Mouse (Mus musculus) E14TG2a.4 (cell line): ENCODE results near the gene Rragd.
A peak's percentile ranks its signal among the peaks of the same experiment; 100 is the strongest.

ENCODE experiments used
- H3K27me3 ChIP-seq: 2 replicates; pipeline ENCODE4 v1.6.1; 2014; ENCODE audit warnings: low read length, control low read depth; ENCODE audit not compliant: insufficient read depth
- H3K36me3 ChIP-seq: 2 replicates; pipeline ENCODE4 v1.6.1; 2014; ENCODE audit warnings: low read length, control low read depth; ENCODE audit not compliant: insufficient read depth
- H3K4me1 ChIP-seq: replicated peaks from 2 replicates; pipeline ENCODE4 v1.6.1; 2014; ENCODE audit warnings: low read depth, low read length, control low read depth
- H3K4me3 ChIP-seq: replicated peaks from 2 replicates; pipeline ENCODE4 v1.5.1; 2014; ENCODE audit warnings: mild to moderate bottlenecking, low read length
- H3K9me3 ChIP-seq: 2 replicates; pipeline ENCODE4 v1.6.1; 2014; ENCODE audit warnings: low read length, control low read depth
- CTCF ChIP-seq: conservative IDR thresholded peaks from 2 replicates; pipeline ENCODE4 v1.5.1; 2014; ENCODE audit warnings: low read length
- NANOG ChIP-seq: IDR thresholded peaks from 2 replicates; pipeline ENCODE4 v1.6.1; 2014; ENCODE audit warnings: borderline replicate concordance, low read length, mixed read lengths
- POU5F1 ChIP-seq: IDR thresholded peaks from 2 replicates; pipeline ENCODE4 v1.6.1; 2014; ENCODE audit warnings: low read length, borderline replicate concordance

Gene Rragd

GRCm38 (mm10) chr4:32982041-32982715, 659 bp upstream of the Rragd start:
- TF ChIP-seq CTCF (no peak), NANOG (no peak), POU5F1 (no peak)
- Histone ChIP-seq H3K27me3 (peaks cover 14% of the 10 kb centered on the region), H3K9me3 (no peaks in the 10 kb centered on the region), H3K4me1 (peaks cover 69% of the 10 kb centered on the region), H3K4me3 (peak overlapping the region; percentile 89), H3K36me3 (no peaks in the 10 kb centered on the region)

GRCm38 (mm10) chr4:32983176-32984155, 629 bp downstream of the Rragd start:
- Histone ChIP-seq H3K36me3 (no peaks in the 10 kb centered on the region), H3K4me3 (peak overlapping the region; percentile 89), H3K27me3 (peaks cover 14% of the 10 kb centered on the region), H3K9me3 (no peaks in the 10 kb centered on the region), H3K4me1 (peaks cover 77% of the 10 kb centered on the region)
- no peak for TF ChIP-seq CTCF
- TF ChIP-seq POU5F1, result no peak
- no peak for TF ChIP-seq NANOG

GRCm38 (mm10) chr4:32984242-32984641, 1.4 kb downstream of the Rragd start:
- peaks cover 14% of the 10 kb centered on the region for H3K27me3 ChIP-seq
- no peaks in the 10 kb centered on the region for H3K9me3 ChIP-seq
- H3K4me3 ChIP-seq, result peak overlapping the region; percentile 89
- no peaks in the 10 kb centered on the region for H3K36me3 ChIP-seq
- TF ChIP-seq NANOG (no peak), POU5F1 (no peak), CTCF (no peak)
- peaks cover 75% of the 10 kb centered on the region for H3K4me1 ChIP-seq

DNA sequence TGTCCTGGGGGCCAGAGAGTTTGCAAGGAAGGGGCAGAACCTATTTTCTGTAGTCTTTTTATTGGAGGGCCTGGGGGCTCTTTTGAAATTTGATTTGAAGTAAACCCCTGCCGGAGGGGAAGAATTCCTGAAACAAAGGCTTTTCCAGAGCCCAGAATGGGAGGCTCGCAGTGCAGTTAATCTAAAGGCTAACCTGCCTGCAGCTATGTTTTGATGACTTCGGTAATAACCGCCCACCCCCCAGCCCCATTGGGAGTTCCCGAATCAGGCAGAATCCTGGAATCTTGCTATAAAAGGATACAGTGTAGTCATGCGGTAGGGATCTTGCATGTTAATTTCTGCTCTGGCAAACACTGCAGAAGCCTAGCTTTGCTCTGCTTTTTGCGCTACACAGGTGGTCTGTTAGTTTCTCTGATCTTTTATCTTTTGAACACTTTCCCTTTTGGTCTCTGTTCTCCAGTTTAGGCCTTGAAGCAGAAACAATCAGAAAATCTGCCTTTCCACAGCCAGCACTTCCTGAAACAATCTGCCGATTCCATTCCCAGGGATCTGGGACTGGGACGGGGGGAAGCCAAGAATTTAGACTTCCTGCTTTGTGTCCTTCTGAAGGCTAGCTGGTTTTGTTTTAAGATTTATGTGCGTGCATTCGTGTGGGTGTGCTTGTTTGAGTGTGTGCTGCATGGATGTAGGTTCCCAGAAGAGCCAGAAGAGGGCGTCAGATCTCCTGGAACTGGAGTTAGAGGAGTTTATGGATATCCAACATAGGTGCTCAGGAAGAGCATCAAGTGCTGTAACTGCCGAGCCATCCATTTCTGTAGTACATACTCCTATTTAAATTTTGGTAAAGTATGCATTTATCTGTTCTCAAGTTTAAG, 2.2 kb downstream of the Rragd start:
- peak overlapping the region; percentile 89 for H3K4me3 ChIP-seq
- peaks cover 14% of the 10 kb centered on the region for H3K27me3 ChIP-seq
- TF ChIP-seq POU5F1, result no peak
- TF ChIP-seq NANOG, result peak; percentile 75; the same call in 1 of the 2 replicates
- peak; percentile 67 for TF ChIP-seq CTCF

GRCm38 (mm10) chr4:32985684-32986083, 2.8 kb downstream of the Rragd start:
- Histone ChIP-seq H3K4me1 (peaks cover 63% of the 10 kb centered on the region), H3K4me3 (peak overlapping the region; percentile 89), H3K27me3 (peaks cover 14% of the 10 kb centered on the region), H3K36me3 (no peaks in the 10 kb centered on the region), H3K9me3 (no peaks in the 10 kb centered on the region)
- no peak for TF ChIP-seq NANOG
- TF ChIP-seq CTCF, result no peak
- TF ChIP-seq POU5F1, result no peak

More for the DNA sequence above, 2.2 kb downstream of the Rragd start:
- H3K4me1 ChIP-seq, result peaks cover 67% of the 10 kb centered on the region
- H3K9me3 ChIP-seq, result no peaks in the 10 kb centered on the region
- H3K36me3 ChIP-seq, result no peaks in the 10 kb centered on the region

GRCm38 (mm10) chr4:32987006-32987405, 4.2 kb downstream of the Rragd start:
- TF ChIP-seq CTCF, result no peak
- no peak for TF ChIP-seq POU5F1
- TF ChIP-seq NANOG, result no peak
- H3K27me3 ChIP-seq, result peaks cover 9% of the 10 kb centered on the region
- peak overlapping the region; percentile 17; the same call in 1 of the 2 replicates for H3K4me3 ChIP-seq
- peaks cover 56% of the 10 kb centered on the region for H3K4me1 ChIP-seq
- no peaks in the 10 kb centered on the region for H3K36me3 ChIP-seq
- no peaks in the 10 kb centered on the region for H3K9me3 ChIP-seq

- Histone ChIP-seq H3K36me3 (no peaks in the 10 kb centered on the region), H3K27me3 (peaks cover 2% of the 10 kb centered on the region; the same call in 1 of the 2 replicates), H3K4me3 (no peak overlapping the region), H3K9me3 (no peaks in the 10 kb centered on the region), H3K4me1 (peaks cover 65% of the 10 kb centered on the region)
- TF ChIP-seq CTCF (no peak), POU5F1 (no peak), NANOG (no peak)
Observed at GRCm38 (mm10) chr4:32989346-32989745, 6.5 kb downstream of the Rragd start.

GRCm38 (mm10) chr4:32994168-32994567, 11.3 kb downstream of the Rragd start:
- H3K27me3 ChIP-seq, result no peaks in the 10 kb centered on the region
- H3K4me3 ChIP-seq, result no peak overlapping the region
- peaks cover 6% of the 10 kb centered on the region; the same call in 1 of the 2 replicates for H3K36me3 ChIP-seq
- TF ChIP-seq POU5F1 (no peak), NANOG (no peak), CTCF (peak; percentile 51)
- H3K4me1 ChIP-seq, result peaks cover 62% of the 10 kb centered on the region
- no peaks in the 10 kb centered on the region for H3K9me3 ChIP-seq
